Mouse (Mus musculus) olfactory bulb, adult 2 months (tissue): ENCODE results near the gene Ankrd44.

Source experiments
- CTCF ChIP-seq: fragments of 200-500 bp; IDR thresholded peaks from 2 replicates; pipeline ENCODE4 v1.5.1; 2012; ENCODE audit warnings: low read depth, mild to moderate bottlenecking, low read length, moderate library complexity; ENCODE audit not compliant: insufficient read depth
- POLR2A ChIP-seq: fragments of 200-500 bp; IDR thresholded peaks from 2 replicates; pipeline ENCODE4 v1.6.1; 2012; ENCODE audit warnings: mild to moderate bottlenecking, low read depth, low read length, moderate library complexity; ENCODE audit not compliant: insufficient read depth

- TF ChIP-seq CTCF (no peak), POLR2A (no peak)
Observed at GRCm38 (mm10) chr1:54961724-54962123, 35.5 kb upstream of the Ankrd44 start.
